Mouse (Mus musculus): ENCODE results near the gene Zfp942. TPM values are rescaled to one million over a fixed set of nuclear protein-coding genes. Genes with fewer than 3 reads are reported as not detected.

Gene Zfp942
- 1 to 10 TPM; 5.2 to 5.6 TPM for total RNA-seq (2021)
- long read RNA-seq, experiment 1, partial matches to known transcripts = 0 of 3 reads
- long read RNA-seq, experiment 1, other reads (novel, unspliced or antisense) = 2 of 3 reads
- long read RNA-seq, experiment 2, partial matches to known transcripts = 0 of 8 reads
- long read RNA-seq, experiment 2, other reads (novel, unspliced or antisense) = 5 of 8 reads

DNA sequence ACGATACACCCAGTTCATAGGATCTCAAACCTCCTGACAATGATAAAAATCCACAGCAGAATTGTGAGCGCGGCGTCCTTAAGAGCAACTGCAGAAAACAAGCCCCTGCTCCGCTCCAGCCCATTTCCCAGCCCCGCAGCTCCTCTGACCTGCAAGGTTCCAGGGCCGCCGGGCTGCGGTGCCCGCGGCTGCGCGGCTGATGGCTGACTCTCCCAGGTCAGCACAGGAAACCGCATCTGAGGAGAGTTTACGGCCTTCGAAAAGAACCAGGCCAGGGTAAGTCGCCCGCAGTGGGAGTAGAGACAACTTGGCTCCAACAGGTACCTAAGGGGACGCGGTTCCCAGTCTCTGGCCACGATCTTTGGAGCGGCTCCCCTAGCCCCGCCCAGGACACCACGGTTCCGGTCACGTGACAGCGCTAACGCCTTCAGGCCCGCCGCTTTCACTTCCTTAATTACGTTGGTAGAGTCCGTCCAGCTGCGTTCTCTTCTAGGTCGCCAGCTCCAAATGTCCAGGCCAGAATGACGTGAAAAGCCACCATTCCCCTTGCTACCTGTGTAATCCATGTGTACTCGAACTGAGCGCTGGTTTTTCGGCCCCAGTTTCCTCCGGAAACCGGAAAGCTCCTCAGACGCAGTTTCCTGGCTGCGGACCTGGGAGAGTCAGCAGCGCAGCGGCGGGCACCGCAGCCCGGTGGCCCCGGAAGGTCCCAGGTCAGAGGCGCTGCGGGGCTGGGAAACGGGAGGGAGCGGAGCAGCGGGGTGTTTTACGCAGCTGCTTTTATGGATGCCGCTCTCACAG, at the start of gene Zfp942, which contains the start of gene Zfp943:
Gene Zfp942 (minus strand): TSS at position 358 of the 801 bp plus-strand sequence.
Gene Zfp943 (plus strand): TSS at position 446 of the 801 bp plus-strand sequence.
- peak; percentile 74 for DNase-seq

- DNase-seq = no peak
These were observed 1.0 kb upstream of the Zfp942 start for GRCm38 (mm10) chr17:21963302-21963701.

GRCm38 (mm10) chr17:21909456-21910052, 52.7 kb downstream of the Zfp942 start, which contains the start of gene Zfp995:
TSS of gene Zfp995 (minus strand) at chr17:21909926.
- DNase-seq = peak; percentile 67

DNA sequence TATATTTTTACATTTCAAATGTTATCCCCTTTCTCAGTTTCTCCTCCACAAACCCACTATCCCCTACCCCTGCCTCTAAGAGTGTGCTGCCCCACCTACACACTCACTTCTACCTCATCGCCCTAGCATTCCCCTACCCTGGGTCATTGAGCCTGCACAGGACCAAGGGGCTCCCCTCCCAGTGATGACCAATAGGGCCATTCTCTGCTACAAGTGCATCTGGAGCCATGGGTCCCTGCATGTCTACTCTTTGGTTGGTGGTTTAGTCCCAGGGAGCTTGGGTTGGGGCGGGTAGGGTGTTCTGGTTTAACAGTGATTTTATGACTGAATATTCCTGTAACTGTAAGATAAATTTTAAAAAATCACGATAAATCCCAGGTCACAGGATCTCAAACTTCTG, 53.2 kb downstream of the Zfp942 start:
- DNase-seq = no peak

Other genes starting within 250 kb of the Zfp942 start
- gene Zfp229, start 231.7 kb downstream of the Zfp942 start, total RNA-seq (2021) = 1 to 10 TPM; 4.4 to 7.0 TPM
- under 1 TPM; 0.43 to 0.46 TPM for gene Zfp820, start 116.7 kb downstream of the Zfp942 start, total RNA-seq (2021)
- under 1 TPM; 0.95 to 0.96 TPM for gene Zfp995, start 52.5 kb downstream of the Zfp942 start, total RNA-seq (2021)
- gene Zfp943, start 88 bp upstream of the Zfp942 start, total RNA-seq (2021) = 10 to 100 TPM; 16.8 to 17.6 TPM
- under 1 TPM; 0.38 to 0.67 TPM for gene Zfp947, start 203.7 kb upstream of the Zfp942 start, total RNA-seq (2021)